Mouse (Mus musculus) heart, postnatal 4 days (tissue): ENCODE data around the gene Ifna15. TPM values are rescaled to one million over a fixed set of nuclear protein-coding genes. Genes with fewer than 3 reads are reported as not detected.

Experiments
- DNase-seq: peaks from one replicate; pipeline ENCODE4 v3.0.0; 2021
- total RNA-seq, 2 experiments: library from RNA; stranded (reverse); gene quantifications; 2 replicates each; pipeline ENCODE4 v1.2.3; 2021

The Ifna15 gene
- total RNA-seq, 2 experiments from 2014 or later, result not detected

- no peak for DNase-seq
Observed at GRCm38 (mm10) chr4:88513743-88514142, 44.3 kb downstream of the Ifna15 start.

Other genes with a start within 250 kb of the Ifna15 start
- 1 to 10 TPM; 4.7 to 4.8 TPM for gene Hacd4, start 119.3 kb downstream of the Ifna15 start, total RNA-seq
- gene Ifnb1, start 35.5 kb downstream of the Ifna15 start, total RNA-seq, result not detected
- gene Ifna14, start 13.6 kb upstream of the Ifna15 start, total RNA-seq, result not detected
- not detected for gene Ifna9, start 34.1 kb upstream of the Ifna15 start, total RNA-seq
- not detected for gene Ifna12, start 45.1 kb upstream of the Ifna15 start, total RNA-seq
- not detected for gene C87499, start 76.2 kb upstream of the Ifna15 start, total RNA-seq
- not detected for gene Ifna13, start 86.2 kb upstream of the Ifna15 start, total RNA-seq
- gene Ifna16, start 118.7 kb upstream of the Ifna15 start, total RNA-seq, result not detected
- not detected for gene Ifna2, start 125.7 kb upstream of the Ifna15 start, total RNA-seq
- gene Ifnab, start 133.1 kb upstream of the Ifna15 start, total RNA-seq, result not detected
- gene Gm26566, start 163.6 kb upstream of the Ifna15 start, total RNA-seq, result under 1 TPM; 0.36 to 0.52 TPM
- 10 to 100 TPM; 89.6 to 91.9 TPM for gene Klhl9, start 164.2 kb upstream of the Ifna15 start, total RNA-seq
- not detected for gene Gm13271, start 196.6 kb upstream of the Ifna15 start, total RNA-seq
- not detected for gene Gm13283, start 201.9 kb upstream of the Ifna15 start, total RNA-seq
- gene Gm13290, start 215.6 kb upstream of the Ifna15 start, total RNA-seq, result not detected
- not detected for gene Gm13289, start 218.7 kb upstream of the Ifna15 start, total RNA-seq
- not detected for gene Gm13272, start 221.6 kb upstream of the Ifna15 start, total RNA-seq
- under 1 TPM in 1 of 2 experiments, not detected in 1; 0.23 TPM for gene Ifnz, start 223.9 kb upstream of the Ifna15 start, total RNA-seq
- not detected for gene Gm13276, start 227.5 kb upstream of the Ifna15 start, total RNA-seq
- not detected for gene Gm13277, start 230.4 kb upstream of the Ifna15 start, total RNA-seq
- not detected for gene Gm13278, start 233.3 kb upstream of the Ifna15 start, total RNA-seq
- not detected for gene Gm13275, start 236.2 kb upstream of the Ifna15 start, total RNA-seq
- not detected for gene Gm13279, start 239.2 kb upstream of the Ifna15 start, total RNA-seq
- under 1 TPM in 1 of 2 experiments, not detected in 1; 0.31 TPM for gene Gm13285, start 241.4 kb upstream of the Ifna15 start, total RNA-seq
- not detected for gene Gm13287, start 245.0 kb upstream of the Ifna15 start, total RNA-seq
- under 1 TPM in 1 of 2 experiments, not detected in 1; 0.14 TPM for gene Gm13288, start 247.3 kb upstream of the Ifna15 start, total RNA-seq